Mouse (Mus musculus) thymus, postnatal 4 days (tissue): Measurements from ENCODE around the gene Eipr1.

ENCODE experiments used
- DNase-seq: peaks from one replicate; pipeline ENCODE4 v3.0.0; 2021

Eipr1 gene

DNA sequence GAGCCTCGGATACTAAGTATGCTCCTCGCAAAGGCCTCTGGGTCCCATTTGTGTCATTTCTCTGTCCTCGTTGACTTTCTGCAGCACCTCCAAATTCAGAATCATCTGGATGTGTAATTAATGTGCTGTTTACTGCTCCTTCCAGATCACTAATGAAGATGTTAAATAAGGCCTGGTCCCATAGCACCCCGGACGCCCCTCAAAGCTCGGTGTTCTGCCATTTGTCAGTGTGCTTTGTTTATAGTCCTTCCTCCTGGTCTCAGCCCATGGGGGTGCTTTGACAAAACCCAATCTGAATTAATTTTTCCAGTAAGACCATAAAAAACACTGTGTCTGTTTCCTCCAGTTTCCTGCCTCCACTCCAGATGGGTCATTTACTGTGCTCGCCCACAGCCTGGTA, 28.6 kb downstream of the Eipr1 start:
- no peak for DNase-seq

DNA sequence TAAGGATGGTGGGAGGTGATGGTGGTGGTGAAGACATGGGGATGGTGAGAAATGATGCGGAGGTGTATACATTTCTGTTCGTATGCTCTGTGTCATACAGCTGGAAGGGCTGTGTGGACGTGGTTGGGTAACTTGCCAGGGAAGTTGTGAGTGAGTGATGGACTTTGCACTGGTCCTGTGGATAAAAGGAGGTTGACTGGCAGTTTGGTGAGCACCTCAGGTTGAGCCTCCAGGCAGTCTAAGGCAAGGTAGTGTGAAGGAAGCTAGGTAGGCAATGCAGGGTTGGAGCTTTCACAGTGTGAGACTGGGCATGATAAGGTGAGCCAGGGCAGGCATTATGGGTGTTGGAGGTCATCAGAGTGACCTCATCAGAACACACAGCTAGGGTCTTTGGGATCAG, 31.0 kb downstream of the Eipr1 start:
- no peak for DNase-seq

DNA sequence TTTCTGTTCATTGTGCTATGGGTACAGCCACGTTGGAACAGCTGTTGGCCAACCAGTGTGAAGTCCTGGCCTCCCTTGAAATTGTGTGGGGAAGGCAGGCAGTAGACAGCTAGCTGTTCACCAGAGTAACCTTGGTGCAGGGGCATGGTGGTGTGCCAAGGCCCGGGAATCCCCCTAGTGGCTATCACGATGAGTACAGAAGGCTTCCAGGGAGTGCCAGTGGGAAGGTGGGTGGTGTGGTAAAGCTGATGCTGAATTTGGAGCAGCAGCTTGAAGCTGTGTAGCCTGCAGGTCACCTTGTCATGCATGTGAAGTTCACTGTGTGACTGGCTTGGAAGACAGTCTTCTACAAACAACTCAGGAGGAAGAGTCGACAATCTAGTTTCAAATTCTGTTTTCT, 32.8 kb downstream of the Eipr1 start:
- DNase-seq, result peak; percentile 68

DNA sequence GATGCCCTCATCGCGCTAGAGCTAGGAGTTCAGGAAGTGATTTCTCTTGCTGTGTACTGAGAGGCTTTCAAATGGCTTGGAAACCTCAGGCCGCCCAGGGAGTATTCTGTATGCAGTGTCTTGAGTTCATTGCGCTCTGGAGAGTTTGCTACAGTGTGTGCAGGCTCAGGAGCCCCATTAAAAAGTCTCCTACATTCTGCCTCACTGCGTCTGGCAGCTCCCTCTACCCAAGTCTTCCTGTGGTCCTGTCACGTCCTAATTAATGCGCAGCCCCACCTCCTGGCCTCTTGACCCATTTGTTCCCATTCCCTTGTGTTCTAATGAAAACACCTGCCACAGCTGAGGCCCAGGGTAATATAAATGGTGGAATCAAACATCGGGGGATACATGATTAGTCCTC, 33.3 kb downstream of the Eipr1 start:
- no peak for DNase-seq

DNA sequence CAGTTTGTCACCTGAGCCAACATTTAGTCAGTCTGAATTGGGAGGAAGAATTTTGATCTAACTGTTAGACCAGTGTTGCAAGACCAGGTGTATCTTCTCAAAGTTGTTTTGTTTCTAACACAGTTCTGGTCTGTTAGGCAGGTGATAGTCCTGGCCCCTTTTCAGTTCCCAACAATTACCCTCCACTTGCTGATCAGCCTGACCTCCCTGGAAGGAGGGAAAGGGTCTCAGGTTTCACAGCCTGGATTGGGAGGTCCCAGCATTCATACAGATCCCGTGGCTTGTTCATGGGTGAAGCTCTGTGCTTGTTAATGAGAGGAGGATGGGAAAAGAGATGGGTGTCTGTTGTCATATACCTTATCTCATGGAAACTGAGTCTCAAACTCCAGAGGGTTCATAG, 33.7 kb downstream of the Eipr1 start:
- DNase-seq, result no peak

DNA sequence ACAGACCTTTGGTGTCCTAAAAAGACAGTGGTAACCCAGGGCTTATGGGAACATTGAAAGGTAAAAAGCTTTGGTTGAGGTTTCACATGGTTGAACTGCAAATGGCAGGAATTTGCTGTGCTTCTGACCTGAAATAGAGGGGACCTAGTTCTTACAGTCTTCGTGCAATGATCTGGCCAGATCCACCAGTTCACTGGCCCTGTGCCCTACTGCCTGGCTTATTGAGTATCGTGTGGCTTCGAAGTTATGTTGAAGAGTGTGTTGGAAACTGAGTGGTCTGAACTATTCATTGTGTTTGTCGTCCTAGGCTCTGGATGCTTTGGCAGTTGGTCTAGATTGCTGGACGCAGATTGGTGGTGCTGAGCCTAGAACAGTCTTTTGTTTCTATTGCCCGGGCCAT, 34.7 kb downstream of the Eipr1 start:
- no peak for DNase-seq

DNA sequence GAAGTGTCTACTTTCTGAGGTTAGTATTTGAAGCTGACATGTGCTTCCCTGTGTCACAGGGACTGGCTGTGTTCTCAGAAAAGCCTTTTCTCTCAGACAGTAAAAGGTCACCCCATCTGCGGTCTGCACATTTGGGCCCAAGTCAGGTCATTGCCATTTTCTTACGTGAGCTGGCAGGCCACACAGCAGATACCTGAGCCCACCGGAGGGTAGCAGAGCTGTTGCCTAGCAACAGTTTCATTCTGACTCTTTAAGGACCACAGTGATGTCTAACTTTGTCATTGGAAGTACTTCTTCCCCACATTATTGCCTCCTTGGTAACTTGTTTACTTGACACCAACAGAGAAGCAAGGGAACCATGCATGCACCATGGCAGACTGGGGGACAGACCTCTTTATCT, 41.0 kb downstream of the Eipr1 start:
- DNase-seq, result no peak

DNA sequence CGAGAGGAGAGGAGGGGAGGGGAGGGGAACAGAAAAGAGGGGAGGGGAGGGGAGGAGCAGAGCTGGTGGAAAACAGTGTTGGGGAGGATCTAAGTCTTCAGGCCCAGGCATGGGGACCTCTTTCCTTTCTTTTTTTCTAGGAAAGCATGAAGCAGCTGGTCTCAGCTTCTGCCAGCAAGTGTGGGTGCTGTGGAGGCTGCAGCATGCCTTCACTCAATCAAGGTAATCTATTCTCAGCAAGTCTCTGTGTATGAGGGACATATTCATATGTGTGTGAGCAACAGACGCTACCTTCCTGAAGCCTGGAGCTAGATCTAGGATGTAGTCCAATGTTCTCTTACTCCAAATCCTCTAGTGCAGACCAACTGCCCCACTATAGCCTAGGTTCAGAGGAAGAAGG, 42.1 kb downstream of the Eipr1 start:
- no peak for DNase-seq

DNA sequence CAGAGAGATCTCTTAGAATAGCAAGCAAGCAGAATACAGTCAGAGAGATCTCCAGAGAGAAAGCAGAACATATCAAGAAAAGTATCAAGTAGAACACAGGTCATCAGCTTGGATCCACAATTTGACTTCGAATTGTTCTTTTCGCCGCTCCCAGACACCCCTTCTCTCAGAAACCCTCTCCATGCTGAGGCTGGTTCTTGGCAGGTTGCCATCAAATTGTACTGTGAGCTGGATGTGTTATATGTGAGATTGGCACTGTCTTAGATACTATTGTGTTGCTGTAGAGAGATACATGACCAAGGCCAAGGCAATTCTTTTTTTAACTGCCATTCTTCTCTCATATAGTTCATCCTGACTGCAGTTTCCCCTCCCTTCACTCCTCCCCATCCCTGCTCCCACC, 43.4 kb downstream of the Eipr1 start:
- no peak for DNase-seq

DNA sequence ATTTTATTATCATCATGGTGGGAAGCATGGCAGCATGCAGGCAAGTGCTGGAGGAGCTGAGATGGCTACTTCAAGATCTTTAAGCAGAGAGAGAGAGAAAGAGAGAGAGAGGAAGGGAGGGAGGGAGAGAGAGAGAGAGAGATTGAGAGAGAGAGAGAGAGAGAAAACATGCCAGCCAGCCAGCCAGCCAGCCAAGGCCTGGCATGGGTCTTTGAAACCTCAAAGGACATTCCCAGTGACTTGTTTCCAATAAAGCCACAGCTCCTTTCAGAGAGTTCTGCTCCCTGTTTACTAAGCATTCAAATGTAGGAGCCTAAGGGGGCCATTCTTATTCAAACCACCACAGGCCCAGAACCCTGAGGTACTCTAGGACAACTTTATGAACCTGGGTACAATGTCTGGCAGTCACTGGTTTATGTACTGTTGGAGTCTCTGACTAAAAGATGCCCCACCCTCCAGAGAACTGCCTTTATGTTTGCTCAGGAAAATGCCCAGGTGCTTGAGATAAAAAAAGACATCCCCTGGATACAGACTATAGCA, 45.3 kb downstream of the Eipr1 start:
- DNase-seq, result no peak

DNA sequence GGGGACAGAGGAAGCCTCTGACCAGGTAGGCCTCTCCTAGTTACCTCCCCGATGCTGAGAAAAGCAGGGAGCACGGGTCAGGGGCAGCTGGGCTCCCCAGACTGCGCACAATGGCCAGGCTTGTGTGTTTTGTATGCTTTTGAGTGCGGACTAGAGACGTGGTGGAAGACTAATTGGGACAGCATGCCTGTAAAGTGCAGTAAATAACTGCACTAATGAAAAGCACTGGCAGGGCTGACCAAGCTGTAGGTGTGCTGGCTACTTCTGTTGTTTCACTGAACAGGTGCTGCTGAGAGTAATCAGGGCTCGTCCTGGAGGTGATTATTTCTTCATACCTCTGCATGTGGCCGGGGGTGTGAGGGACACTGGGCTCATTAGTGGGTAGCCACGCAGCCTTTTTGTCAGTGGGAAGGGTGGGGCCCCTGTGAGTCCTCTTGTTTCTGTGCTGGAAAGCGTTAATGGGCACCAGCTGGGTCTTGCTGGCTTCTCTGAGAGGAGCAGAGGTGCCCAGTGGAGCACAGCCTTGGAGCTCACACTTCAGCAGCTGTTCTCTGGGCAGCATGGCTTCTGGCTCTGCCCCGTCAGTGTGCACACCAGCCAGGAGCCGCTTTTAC, 48.3 kb downstream of the Eipr1 start:
- no peak for DNase-seq

DNA sequence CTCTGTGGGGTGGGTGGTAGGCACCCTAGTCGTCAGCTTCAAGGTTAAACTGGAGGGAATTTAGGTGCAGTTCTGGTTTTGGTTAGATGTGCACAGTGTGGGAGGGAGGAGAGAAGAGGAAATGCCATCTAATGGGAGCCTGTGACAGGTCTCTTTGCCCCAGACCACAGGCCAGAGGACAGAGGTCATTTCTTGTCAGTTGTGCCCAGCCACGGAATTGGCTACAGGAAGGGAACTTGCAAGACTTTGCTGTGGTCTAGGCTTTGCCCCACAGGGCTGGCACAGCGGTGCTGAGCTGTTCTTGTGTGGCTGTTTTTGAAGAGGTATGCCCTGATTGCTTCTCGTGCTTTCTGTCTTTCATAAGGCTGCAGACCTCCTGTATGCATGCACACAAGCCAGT, 48.8 kb downstream of the Eipr1 start:
- no peak for DNase-seq

DNA sequence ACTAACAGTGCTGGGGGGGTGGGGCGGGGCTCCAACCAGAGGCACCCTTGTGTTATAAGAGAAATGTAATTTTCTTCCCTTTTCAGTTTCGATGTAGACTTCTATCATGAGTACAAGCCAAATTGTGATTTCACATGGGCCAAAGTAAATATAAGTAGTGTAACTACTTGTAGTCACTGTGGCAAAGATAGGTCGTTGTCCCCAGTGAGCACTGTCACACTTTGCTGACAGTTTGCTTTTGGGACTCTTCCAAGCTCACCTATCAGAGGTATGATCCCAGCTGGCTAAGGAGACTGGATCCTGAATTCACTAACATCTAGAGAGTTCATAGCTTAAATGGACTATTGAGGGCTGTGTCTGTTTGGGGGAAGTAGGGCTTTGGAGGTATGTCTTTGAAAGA, 49.3 kb downstream of the Eipr1 start:
- DNase-seq, result no peak

DNA sequence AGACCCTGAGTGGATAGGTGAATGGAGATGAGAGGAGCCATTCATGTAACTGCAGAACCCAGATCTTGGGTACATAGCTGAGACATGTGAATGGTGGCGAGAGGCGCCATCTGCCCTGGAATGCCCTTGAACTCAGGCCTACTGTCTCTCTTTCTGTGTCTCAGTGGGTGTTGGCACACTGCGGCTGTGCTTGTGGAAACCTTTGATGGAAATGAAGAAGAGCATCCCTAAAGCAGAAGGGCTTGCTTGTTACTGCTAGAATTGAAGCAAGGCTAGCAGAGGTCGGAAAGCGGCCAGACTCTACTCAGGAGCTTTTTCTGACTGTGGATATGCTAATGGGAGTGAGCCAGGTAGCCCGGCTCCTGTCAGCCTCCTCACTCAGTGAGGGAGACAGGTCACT, 50.1 kb downstream of the Eipr1 start:
- no peak for DNase-seq

DNA sequence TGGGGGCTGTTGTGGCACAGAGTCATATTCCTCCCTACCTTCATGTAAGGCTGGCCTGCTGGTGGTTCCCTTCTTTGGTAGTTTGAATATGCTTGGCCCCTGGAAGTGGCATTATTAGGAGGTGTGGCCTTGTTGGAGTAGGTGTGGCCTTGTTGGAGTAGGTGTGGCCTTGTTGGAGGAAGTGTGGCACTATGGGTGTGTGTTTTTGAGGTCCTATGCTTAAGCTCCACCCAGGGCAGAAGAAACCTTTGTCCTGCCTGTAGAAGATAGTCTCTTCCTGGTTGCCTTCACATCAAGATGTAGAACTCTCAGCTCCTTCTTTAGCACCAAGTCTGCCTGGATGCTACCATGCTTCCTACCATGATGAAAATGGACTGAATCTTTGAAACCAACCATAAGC, 51.4 kb downstream of the Eipr1 start:
- DNase-seq, result no peak

DNA sequence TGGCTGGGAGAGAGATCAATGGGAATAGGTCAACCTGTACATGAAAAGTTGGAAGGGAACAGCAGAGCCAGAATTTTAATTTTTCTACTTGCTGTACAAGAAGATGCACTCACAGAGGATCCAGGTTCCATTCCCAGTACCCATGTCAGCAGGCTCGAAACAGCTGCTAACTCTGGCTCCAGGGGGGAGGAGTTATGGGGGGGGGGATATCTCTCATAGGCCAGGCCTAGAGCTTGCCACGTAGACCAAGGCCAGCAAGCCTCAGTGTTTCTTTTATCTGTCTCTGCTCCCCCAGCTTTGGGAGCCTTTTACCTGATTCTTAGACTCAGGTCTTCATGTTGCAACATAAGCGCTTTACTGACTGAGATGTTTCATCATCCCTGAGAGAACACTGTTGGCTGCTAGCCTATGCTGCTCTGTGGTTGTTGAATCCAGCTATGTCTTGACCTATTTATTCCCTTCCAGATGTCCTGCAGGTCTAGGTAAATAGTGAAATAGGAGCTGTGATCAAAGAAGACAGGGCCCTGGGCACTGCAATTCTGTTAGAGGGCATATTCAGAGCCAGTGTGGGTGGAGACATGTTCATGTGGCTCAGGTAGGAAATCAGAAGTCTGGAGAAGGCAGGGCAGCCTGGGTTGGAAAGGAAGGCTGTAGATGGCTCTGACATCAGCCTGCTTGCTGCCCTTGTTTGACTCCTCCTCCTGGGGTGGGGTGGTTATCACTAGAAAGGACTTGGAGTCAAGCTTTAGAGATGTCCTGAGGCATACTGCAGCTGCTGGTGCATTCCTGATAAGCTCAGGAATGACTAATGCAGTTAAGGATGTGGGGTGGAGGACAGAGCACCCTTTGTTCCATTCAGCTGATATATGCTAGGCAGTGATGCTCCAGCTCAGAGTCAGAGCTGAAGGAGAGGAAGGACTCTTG, 53.2 kb downstream of the Eipr1 start:
- DNase-seq, result no peak

DNA sequence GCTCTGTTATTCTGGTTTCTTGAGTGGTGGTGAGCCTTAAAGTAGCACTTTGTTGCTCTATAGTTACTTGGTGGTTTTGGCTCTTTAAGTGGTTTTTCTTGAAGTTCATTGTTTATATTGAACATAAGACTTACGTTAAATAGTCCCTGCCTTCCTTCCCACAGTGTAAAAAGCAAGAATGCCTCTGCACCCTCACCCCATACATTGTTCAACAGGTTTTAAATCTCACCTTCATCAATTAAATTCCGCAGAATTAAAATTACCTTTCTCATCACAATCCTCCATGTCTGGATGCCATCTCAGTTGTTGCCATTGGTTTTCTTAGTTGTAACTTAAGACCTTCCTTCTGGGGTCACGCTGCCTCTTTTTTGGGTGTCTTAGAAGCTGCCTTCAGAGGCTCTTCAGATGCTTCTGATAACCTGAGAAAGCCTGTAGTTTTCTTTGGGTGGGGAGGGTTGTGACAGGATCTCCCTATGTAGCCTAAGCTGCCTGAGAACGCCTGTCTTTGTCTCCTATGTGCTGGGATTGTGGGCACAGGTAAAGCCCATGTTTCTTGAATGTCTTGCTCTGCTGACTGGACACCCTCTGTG, 57.3 kb downstream of the Eipr1 start:
- no peak for DNase-seq

DNA sequence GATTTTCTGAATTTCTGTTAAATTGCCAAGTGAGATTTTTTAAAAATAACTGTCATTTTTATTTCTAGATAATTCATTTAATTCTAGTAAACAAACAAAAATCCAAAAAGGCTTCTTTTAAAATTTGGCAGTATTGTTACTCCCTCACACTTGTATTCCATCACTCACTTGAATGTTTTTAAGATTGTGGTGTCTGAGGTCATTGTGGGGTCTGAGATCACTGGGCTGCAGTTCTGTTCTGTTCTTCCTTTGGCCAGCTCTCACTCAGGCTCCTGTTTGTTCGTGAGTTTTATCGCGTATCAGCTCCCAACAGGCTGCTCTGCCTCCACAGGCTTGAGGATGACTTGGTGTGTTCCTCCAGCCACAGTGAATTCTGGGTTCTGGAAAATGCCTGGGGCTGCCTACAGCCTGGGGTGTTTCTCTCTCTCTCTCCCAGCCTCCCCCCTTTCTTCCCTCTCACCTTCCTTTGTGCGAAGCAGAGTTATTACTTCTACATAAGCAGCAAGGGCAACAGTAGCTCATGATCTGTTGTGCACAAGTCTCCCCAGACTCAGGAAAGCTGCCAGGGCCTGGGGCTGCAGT, 58.2 kb downstream of the Eipr1 start:
- DNase-seq, result no peak

DNA sequence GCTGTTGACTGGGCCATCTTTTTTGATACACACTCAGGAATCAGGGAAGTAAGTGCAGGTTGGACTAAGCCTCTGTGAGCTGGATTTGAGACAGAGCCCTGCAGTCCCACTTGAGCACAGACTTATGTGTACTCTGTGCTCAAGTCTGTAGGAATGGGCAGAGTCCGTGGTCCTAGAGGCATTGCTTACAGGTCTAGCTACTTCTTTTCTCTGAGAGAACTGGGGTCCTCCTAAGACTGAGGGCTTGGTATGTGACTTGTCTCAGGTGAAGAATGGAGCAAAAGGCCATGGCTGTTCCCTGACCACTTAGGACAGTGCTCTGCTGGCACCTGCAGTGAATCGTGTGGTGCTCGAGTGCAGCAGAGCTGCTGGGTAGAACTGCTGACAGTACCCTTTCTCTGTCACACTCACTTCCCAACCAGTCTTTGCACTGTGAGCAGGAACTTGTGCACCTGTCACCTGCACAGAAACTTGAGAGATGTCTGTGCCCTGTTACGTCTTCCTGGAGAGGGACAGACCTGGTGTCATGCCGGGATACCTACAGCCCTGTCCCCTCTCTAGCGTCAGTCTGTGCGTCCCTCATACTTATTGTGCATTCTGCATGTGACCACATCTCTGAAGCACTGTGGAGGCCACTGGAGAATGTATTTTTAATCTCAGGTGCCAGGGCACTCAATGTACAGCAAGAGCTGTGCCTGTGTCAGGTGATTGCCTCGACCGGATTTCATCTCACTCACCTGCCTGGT, 65.3 kb downstream of the Eipr1 start:
- DNase-seq, result no peak

DNA sequence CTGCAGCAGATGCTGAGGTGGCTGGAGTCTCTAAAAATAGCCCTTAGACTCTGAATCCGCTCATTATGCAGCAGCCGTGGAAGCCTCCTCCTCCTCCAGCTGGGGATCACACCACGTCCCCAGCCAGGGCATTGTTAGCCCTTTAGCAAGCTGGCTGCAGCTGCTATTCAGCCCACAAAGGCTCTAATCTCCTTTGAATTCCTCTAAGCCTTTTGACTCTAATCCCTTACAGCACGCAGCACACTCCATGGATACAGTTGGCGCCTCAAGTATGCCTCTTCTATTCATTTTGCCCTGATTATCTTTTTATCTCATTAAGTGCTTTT, 65.8 kb downstream of the Eipr1 start:
- no peak for DNase-seq

DNA sequence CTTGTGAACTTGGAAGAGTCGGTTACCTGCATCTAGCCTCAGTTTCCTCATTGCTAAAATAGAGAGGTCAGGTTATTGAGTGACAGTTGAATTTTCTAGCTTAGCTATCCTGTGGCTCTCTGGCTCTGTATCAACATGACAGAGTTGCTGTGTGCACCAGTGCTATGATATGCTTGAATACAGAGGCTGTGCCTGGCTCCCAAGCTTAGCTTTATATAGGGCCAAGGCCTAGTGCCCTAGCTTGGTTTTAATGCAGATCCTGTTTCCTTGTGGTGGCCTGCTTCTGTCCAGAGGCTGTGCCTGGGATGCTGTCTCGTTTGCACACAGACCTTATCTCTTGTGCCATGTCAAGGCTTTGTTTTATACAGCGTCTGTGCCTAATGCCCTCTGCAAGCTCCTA, 66.3 kb downstream of the Eipr1 start:
- DNase-seq, result no peak

DNA sequence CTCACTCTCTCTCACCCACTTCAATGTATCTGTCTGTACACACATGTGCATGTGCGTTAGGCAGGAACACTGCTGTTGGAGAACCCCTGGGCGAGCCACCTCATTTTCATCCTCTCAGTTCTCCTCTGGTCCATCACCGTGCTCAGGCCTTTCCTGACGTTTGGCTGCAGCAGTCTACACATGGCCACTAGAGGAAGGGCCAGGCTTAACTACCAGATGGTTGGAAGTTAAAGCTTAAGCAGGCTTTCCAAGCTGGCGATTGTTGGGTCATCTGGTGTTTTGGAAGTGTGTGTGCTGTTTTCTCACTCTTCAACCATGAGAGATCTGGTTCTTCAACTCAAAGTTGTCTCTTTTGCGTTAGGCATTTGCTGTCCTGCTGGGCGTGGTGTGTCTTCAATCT, 71.9 kb downstream of the Eipr1 start:
- DNase-seq, result no peak

DNA sequence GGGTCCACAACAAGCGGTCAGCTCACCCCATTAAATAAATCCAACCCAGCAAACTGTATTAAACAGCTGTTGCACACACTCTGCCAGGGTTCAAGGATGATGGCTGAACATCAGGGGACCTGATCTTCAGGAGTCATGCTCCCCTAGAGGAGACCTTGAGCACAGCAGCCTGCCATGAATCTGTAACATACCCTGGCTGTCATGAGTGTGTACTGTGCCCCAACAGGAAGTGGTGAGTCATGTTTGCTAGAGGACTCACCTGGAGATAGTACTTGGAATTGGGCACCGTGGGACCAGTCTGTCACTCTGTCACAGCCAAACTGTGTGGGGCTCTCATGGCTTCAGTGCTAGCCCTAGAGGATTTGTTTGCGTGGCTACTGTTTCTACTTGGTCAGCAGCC, 77.9 kb downstream of the Eipr1 start:
- peak; percentile 79 for DNase-seq
